Mouse (Mus musculus) retina, postnatal 7 days (tissue): ENCODE results near the gene Nsd2.
"Not testable (repeated sequence)": the region's sequence is repeated elsewhere in the genome, so short reads cannot be mapped to it uniquely, and the experiment has no call there.

Experiments used
- DNase-seq: peaks from one replicate; pipeline ENCODE4 v3.0.0-alpha.2; 2012; ENCODE audit warnings: low read depth, low spot score

Nsd2 gene

DNA sequence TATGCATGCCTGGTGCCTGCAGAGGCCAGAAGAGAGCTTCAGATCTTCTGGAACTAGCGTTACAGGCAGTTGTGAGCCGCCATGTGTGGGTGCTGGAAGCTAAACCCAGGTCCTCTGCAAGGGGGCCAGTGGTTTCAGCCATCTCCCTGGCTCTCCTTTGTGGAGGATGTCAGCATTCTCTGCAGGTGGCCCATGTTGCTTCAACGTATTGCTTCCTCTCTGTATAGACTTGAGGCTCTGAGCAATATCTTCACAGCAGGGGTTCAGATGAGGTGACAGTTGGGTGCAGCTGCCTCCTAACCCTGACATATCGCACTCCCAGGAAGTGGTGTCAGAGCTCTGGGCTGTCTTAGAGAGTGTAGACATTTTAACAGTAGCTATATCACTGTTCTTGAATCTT, 30.9 kb downstream of the Nsd2 start:
- no peak for DNase-seq

- DNase-seq, result no peak
Observed at GRCm38 (mm10) chr5:33853086-33853485, 32.6 kb downstream of the Nsd2 start.

DNA sequence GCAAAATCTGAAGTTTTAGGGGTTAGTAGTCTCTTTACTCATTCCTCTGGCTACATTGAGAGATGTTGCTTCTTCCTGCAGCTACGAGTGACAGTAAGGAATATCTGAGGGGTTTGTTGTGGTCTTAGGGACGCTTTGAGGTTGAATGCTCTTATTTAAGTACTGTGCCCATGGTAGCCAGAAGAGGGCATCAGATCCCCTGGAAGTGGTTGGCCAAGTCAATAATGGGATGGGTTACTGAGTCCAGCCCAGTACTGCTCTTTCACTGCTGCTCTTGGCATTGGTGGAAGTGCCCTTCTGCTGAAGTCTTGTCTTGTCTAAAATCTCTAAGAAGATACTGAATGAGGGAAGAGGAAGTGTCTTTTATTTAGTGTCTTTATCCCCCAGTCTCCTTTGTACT, 33.5 kb downstream of the Nsd2 start:
- no peak for DNase-seq

DNA sequence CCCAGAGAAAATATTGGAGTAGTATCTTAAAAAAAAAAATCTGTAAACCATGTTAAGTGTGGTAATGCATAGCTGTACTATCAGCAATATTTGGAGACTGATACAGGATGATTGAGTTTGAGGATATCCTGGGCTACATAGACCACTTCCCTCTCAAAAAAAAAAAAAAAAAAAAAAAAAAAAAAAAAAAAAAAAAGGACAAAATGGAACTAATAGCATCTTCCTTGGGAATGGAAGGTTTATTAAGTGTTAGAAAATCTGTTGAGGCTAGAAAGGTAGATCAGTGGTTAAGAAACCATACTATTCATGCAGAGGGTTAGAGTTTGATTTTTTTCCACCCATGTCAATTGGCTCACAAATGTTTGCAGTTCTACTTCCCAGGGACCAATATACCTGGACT, 37.2 kb downstream of the Nsd2 start:
- DNase-seq, result no peak

DNA sequence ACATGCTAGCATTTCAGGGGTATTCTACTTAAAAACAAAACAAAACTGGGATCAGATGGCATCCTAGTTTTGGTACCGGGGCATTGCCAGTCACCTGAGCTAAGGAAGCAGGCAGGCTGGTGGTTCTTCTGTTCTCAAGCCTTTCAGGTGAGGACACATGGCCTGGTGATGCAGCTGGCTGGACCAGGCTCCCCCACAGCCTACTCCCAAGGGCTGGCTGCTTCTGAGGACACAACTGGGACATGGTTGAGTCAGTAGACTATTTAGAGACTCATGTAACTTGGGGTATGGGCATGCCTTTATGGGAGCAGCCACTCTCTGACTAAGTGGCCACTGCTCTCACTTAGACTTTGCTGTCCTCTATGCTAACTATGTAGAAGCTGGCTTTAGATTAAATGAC, 54.9 kb downstream of the Nsd2 start:
- DNase-seq, result no peak

GRCm38 (mm10) chr5:33881118-33881517, 60.6 kb downstream of the Nsd2 start:
- DNase-seq, result no peak

- DNase-seq, result no peak
Observed at GRCm38 (mm10) chr5:33893406-33893805, 72.9 kb downstream of the Nsd2 start.

GRCm38 (mm10) chr5:33895116-33895515, 74.6 kb downstream of the Nsd2 start:
- DNase-seq, result no peak

DNA sequence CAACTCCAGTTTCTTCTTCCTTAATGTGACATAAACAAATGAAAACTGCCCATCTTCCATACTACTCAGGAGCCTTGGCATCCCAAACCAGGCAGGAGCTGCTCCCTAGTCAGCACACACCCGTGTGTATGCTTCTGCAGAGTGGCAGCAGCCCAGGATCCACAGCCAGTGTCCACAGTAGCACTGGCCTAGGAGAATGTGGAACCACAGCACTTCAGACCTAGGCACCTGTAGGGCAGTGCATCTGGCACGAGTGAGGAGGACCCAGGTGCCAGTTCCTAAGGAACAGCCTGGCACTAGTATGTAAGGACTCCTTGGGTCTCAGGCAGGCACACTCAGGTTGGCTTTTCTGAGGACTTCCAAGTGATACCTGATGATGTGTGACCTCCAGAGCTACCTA, 76.6 kb downstream of the Nsd2 start:
- DNase-seq, result no peak

- no peak for DNase-seq
Observed at GRCm38 (mm10) chr5:33898671-33899070, 78.1 kb downstream of the Nsd2 start.

DNA sequence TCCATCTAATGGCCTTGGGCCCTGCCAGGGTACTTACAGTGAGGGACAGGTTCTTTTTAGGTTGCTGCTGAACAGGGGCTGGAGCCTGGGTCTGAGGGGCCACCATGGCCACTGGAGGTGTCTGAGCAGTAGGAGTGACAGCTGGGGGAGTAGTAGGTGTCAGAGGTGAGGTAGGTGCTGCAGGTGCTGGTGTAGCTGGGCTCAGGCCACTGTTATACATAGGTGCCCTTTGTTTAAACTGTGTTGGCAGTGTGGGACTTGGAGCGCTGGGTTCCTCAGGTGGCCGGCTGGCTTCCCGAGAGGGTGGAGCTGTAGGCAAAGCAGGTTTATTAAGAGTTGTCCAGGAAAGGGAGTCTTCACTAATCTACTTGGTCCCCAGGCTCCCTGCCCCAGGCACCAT, 78.7 kb downstream of the Nsd2 start:
- DNase-seq, result no peak

DNA sequence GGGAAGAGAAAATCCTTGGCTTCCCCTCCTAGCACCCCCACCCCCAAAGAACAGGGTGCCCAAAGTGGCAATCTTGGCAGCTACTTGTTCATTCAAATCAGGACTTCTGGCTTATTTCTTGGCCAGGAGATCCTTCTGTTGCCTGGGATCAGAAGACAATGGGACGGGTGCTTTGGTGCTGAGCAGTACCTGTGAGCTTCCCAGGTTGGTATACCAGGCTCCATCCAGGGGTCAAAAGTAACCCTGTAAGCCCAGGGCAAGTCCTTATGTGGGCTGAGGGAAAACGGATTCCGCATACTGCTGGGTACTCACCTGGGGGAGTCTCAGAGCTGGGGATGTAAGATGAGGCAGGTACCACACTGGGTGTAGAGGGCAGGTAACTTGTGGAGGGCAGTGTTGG, 79.6 kb downstream of the Nsd2 start:
- DNase-seq, result no peak

DNA sequence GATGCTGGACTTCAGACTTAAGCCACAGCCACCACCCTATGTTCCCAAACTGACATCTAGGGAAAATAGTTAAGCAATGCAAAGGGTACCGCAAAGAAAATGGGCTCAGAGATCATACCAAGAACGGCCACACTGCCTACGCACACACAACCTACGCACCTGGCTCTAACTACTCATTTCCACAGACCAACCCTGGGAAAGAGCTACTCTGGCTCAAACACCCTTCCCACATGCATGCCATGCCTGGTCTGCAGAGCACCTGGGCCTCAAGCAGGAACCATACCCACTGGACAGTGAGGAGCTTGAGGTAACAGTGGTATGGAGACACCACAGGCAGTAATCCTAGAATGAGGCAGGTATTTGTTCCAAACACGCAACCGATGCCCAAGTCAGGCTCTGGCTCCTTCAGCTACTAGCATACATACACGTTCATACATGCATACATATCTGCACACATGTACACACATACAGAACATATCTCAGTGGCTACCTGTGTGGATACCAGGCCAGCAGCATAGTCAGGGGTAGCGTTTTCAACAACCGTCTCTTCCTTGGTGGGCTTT, 80.3 kb downstream of the Nsd2 start:
- no peak for DNase-seq

DNA sequence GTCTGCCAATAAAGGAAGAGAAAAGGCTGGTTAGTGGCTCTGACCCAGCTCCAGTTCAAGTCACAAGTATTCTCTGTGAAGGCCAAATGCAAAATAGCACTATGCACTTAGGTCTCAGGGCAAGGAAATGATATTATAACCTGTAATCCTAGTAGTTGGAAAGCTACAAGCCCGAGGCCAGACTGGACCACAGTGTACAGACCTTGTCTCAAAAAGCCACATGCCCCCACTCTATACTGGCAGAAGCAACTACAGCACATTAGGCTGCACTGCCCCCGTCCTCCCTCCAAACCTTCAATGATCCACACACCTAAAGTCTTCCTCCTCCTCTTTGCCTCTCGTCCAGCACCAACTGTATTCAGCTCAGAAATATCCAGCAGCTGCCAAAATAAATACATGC, 80.8 kb downstream of the Nsd2 start:
- DNase-seq, result no peak

DNA sequence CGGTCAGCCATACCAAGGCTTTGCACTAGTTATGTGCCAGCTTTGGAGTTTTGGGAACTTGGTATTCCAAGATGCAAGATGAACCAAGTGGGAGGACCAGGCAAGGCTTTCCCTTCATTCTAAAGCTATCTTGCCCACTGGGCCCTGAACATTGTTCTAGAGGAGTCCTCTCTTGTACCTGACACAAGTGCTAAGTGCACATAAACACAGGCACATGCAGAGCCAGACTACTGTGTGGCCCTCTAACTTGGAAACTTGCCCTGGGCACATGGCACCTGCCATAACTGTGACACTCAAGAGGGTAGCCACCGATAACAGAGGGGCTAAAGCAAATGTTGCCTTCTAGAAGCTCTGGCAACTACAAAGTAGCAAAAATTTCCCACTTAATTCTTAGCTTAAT, 82.2 kb downstream of the Nsd2 start:
- no peak for DNase-seq

DNA sequence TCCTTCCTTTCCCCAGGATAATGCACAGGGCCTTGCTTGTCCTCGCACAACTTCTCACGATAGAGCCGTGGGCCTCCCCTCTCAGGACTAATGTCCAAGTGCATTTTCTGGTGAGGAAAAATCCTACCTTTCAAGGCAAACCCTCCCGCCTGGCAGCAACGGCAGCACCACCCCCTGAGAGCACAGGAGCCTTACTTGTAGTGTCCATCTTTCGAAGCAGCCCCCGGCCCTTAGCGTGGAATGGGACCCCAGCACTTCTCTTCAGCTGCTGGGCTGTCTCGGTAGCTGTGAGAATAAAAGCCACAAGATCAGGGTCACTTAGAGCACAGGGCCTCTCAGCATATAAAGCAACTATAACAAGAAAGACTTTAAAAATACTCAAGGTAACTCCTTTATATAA, 82.7 kb downstream of the Nsd2 start:
- DNase-seq, result no peak

GRCm38 (mm10) chr5:33915031-33915430, 94.5 kb downstream of the Nsd2 start:
- DNase-seq, result not testable (repeated sequence)

GRCm38 (mm10) chr5:33916616-33917015, 96.1 kb downstream of the Nsd2 start:
- not testable (repeated sequence) for DNase-seq

DNA sequence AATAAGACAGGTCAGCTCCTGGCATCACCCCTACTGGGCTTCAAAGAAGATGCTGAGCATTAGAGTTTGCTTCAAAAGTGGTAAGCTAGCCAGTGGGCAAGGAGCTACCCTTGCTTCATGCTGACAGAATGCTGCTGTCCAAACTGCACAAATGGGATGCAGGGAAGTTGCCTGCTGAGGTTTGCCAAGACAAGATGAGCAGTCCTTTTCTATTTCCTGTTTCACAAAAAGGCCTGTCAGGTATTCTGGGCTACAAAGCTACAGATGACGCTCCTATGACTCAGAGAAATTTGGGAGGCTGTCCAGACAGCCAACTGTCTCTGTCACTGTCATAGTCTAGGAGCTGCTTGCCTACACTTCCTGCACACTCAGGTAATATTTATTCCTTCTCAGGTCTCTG, 98.9 kb downstream of the Nsd2 start:
- no peak for DNase-seq

- no peak for DNase-seq
Observed at GRCm38 (mm10) chr5:33920037-33920436, 99.5 kb downstream of the Nsd2 start.

DNA sequence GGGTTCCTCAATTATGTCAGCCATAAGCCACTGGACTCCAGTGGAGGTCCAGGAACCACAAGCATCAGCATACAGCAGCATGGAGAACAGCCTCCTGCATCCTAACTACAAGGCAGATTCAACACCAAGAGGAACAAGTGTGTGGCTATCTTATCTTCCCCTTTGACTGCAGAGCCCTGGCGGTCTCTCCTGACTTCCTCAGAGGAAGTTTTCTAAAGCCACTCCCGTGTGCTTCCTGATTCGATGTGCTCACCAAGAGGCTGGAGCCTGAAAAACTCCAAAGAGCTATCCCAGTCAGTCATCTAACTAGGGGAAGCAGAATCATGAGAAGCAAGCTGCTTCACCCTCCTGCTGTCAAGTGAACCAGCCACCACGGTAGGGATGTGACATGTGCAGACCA, 100.4 kb downstream of the Nsd2 start:
- DNase-seq, result no peak

DNA sequence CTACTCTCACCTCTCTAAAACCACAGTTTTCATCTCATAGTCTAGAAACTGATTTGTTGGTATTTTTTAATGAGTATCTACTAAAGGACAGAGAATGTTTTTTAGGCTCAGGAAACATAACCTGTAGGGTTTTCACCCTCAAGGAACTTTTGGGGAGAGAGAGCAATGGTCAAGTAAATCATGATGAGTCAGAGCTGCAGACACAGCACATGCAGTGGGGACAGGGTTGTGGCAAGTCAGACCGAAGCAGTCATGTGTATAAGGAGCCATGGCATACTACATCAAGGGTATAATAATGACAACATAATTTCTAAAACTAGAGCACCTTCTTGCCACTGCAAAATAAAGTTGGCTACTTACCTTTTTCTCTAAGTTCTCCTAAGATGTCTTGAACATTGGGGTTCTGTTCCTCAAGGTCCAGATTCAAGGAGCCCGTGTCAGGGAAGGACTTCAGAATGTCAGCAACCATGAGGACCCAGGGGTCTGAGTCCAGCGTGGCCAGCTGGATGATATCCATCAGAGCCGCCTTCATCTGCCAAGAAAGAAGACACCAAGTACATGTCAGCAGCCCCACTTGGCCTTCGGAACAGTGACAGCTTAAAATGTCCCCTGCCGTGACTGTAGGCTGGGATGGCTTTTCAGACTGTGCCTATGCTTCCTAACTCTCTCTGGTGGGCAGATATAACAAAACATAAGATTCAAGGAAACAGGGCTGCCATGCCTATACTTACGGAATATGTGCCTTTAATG, 101.1 kb downstream of the Nsd2 start:
- DNase-seq, result no peak

- DNase-seq, result no peak
Observed at GRCm38 (mm10) chr5:33922566-33922965, 102.0 kb downstream of the Nsd2 start.

GRCm38 (mm10) chr5:33926170-33926569, 105.6 kb downstream of the Nsd2 start:
- no peak for DNase-seq
